Mouse (Mus musculus) ES-E14 (cell line): ENCODE data around the gene Lias. TPM values are rescaled to one million over a fixed set of nuclear protein-coding genes. Genes with fewer than 3 reads are reported as not detected.

Source experiments
- DNase-seq: peaks from one replicate; pipeline ENCODE4 v3.0.0-alpha.2; 2013; ENCODE audit warnings: low read depth, low spot score
- H3K27ac ChIP-seq: 2 replicates; pipeline ENCODE4 v1.5.1; 2012; ENCODE audit warnings: low read depth, mild to moderate bottlenecking, low read length, moderate library complexity, mixed read lengths; ENCODE audit not compliant: poor library complexity, insufficient read depth, severe bottlenecking
- H3K36me3 ChIP-seq: 2 replicates; pipeline ENCODE4 v1.6.1; 2012; ENCODE audit warnings: mild to moderate bottlenecking, low read length, moderate library complexity, mixed read lengths; ENCODE audit not compliant: control insufficient read depth, poor library complexity, insufficient read depth, severe bottlenecking
- H3K4me1 ChIP-seq, 2 experiments: fragments of 150-350 bp in 1 of 2; sonication (generic) in 1 of 2; 2 replicates each; pipeline ENCODE4 v1.6.1; 2012; ENCODE audit warnings: low read length in 2 of 2, mild to moderate bottlenecking in 1 of 2, mixed read lengths in 1 of 2; ENCODE audit not compliant: control insufficient read depth in 2 of 2, insufficient read depth in 2 of 2, poor library complexity in 1 of 2
- H3K4me3 ChIP-seq, 2 experiments: fragments of 150-350 bp in 1 of 2; sonication (generic) in 1 of 2; 2 replicates each; pipeline ENCODE4 v1.5.1; 2012; ENCODE audit warnings: low read length in 2 of 2, low read depth in 1 of 2, mild to moderate bottlenecking in 1 of 2, mixed read lengths in 1 of 2; ENCODE audit not compliant: insufficient read depth in 1 of 2, poor library complexity in 1 of 2, severe bottlenecking in 1 of 2
- H3K9ac ChIP-seq: 2 replicates; pipeline ENCODE4 v1.6.1; 2012; ENCODE audit warnings: low read depth, mild to moderate bottlenecking, low read length, mixed read lengths; ENCODE audit not compliant: poor library complexity, insufficient read depth, severe bottlenecking
- H3K9me3 ChIP-seq: fragments of 150-350 bp; sonication (generic); 2 replicates; pipeline ENCODE4 v1.6.1; 2012; ENCODE audit warnings: low read depth, mild to moderate bottlenecking, low read length; ENCODE audit not compliant: control insufficient read depth, insufficient read depth
- CHD2 ChIP-seq: IDR thresholded peaks from 2 replicates; pipeline ENCODE4 v1.6.1; 2014; ENCODE audit warnings: mild to moderate bottlenecking, low read depth, low read length, inconsistent platforms
- HCFC1 ChIP-seq: IDR thresholded peaks from 2 replicates; pipeline ENCODE4 v1.6.1; 2012; ENCODE audit warnings: low read length, inconsistent platforms, borderline replicate concordance; ENCODE audit not compliant: insufficient read depth
- MAFK ChIP-seq: IDR thresholded peaks from 2 replicates; pipeline ENCODE4 v1.6.1; 2014; ENCODE audit warnings: mild to moderate bottlenecking, low read depth, low read length, inconsistent platforms; ENCODE audit not compliant: insufficient read depth
- ZC3H11A ChIP-seq: IDR thresholded peaks from 2 replicates; pipeline ENCODE4 v1.6.1; 2012; ENCODE audit warnings: low read depth, mild to moderate bottlenecking, inconsistent platforms, low read length, borderline replicate concordance
- ZNF384 ChIP-seq: IDR thresholded peaks from 2 replicates; pipeline ENCODE4 v1.6.1; 2012; ENCODE audit warnings: low read depth, low read length, inconsistent platforms
- in situ Hi-C, 2 experiments: fragments of 600-800 bp; cut with MboI; formaldehyde crosslinking; loops; one replicate each; pipeline ENCODE4 v1.15.1; 2025; ENCODE audit warnings: low sequenced_read_pairs in 2 of 2, inconsistent platforms in 1 of 2; ENCODE audit not compliant: unreplicated experiment in 2 of 2
- total RNA-seq: library from RNA; depleted of rRNA; stranded (reverse); fragments of 300-350 nt; gene quantifications from 2 replicates; pipeline ENCODE4 v1.2.3, GENCODE M21; 2012

The Lias gene
- total RNA-seq, 1 experiment, result 52.8 TPM

- no peak for TF ChIP-seq ZC3H11A
- TF ChIP-seq HCFC1, result no peak
- Histone ChIP-seq H3K36me3 (peaks cover 6% of the 10 kb centered on the region; the same call in 1 of the 2 replicates), H3K9ac (no peak overlapping the region), H3K9me3 (no peaks in the 10 kb centered on the region), H3K27ac (no peak overlapping the region), H3K4me1 (0 out of 4 replicates have a peak, but pooled peaks cover 0 to 3% of the 10 kb centered on the region in 2 experiments), H3K4me3 (no peak overlapping the region)
- in situ Hi-C loops, result no loop called here
- no peak for DNase-seq
Observed at GRCm38 (mm10) chr5:65419136-65419535, 27.8 kb downstream of the Lias start.

DNA sequence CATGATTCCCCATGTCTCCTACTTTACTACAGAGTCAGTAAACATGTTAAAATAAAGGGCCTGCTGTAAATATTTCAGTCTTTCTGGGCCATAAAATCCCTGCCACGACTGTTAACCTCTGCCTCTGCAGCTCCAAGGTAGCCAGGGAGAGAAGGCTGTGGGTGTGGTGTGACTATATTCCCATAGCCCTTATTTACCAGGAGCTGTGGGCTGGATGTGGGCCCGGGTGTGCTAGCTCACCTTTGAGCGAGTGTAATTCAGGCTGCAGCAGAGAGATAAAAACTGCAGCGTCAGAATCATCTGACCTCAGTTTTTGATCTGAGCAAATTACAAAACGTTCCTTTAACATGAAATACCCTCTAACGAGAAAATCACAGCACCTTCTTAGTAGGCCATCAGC, 29.5 kb downstream of the Lias start:
- no peak overlapping the region for H3K4me3 ChIP-seq
- H3K9ac ChIP-seq, result no peak overlapping the region
- in situ Hi-C loops, result no loop called here
- no peak overlapping the region for H3K27ac ChIP-seq
- no peak for DNase-seq
- TF ChIP-seq MAFK (no peak), CHD2 (no peak), HCFC1 (no peak), ZC3H11A (no peak), ZNF384 (no peak)
- H3K4me1 ChIP-seq, result 0 out of 4 replicates have a peak, but pooled peaks cover 0 to 3% of the 10 kb centered on the region in 2 experiments
- no peaks in the 10 kb centered on the region for H3K9me3 ChIP-seq
- peaks cover 6% of the 10 kb centered on the region; the same call in 1 of the 2 replicates for H3K36me3 ChIP-seq

DNA sequence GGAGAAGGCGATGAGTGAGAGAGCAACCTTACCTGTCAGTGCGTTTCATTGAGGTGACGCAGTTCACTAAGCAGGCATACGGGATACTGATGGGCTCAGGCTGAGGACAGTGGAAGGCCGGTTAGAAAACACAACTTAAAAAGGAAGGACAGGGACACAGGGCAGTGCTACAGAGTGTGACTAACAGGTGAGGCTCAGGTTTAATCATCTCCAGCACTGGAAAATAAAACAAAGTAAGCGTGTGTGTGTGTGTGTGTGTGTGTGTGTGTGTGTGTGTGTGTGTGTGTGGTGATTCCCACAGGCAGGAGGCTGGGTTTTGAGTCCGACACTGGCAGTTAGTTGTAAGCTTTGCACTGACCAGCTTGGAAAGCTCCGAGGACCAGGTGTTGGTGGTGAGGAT, 31.5 kb downstream of the Lias start:
- TF ChIP-seq MAFK, result no peak
- TF ChIP-seq ZNF384, result no peak
- TF ChIP-seq HCFC1, result no peak
- TF ChIP-seq ZC3H11A, result no peak
- TF ChIP-seq CHD2, result no peak
- no peak for DNase-seq
- H3K4me3 ChIP-seq, result no peak overlapping the region
- no peaks in the 10 kb centered on the region for H3K4me1 ChIP-seq
- H3K9ac ChIP-seq, result no peak overlapping the region
- H3K9me3 ChIP-seq, result no peaks in the 10 kb centered on the region
- in situ Hi-C loops, result no loop called here
- no peak overlapping the region for H3K27ac ChIP-seq
- H3K36me3 ChIP-seq, result peaks cover 3% of the 10 kb centered on the region; the same call in 1 of the 2 replicates

DNA sequence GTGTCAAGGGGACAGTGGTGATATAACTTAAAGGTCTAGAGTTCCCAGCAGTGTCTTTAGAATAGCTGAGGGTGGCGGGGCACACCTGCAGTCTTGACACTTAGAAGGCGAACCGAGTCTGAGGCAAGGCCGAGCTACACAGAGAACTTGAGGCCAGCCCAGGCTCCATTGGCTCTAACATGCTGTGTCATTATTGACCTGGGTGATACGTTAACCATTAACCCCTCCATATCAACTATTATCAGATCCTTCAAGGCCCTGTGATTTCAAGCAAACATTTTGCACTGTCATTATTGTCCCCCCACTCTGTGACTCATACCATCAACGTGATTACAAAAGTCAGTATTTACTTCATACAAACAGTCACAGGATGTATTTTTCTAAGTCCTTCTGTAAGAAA, 32.9 kb downstream of the Lias start:
- peaks cover 0 to 3% of the 10 kb centered on the region in 2 experiments; a peak in 1 of 4 replicates for H3K4me1 ChIP-seq
- H3K9me3 ChIP-seq, result no peaks in the 10 kb centered on the region
- in situ Hi-C loops, result no loop called here
- no peak for DNase-seq
- no peak overlapping the region for H3K4me3 ChIP-seq
- no peak overlapping the region for H3K27ac ChIP-seq
- H3K36me3 ChIP-seq, result peaks cover 3% of the 10 kb centered on the region; the same call in 1 of the 2 replicates
- H3K9ac ChIP-seq, result no peak overlapping the region
- TF ChIP-seq CHD2 (no peak), HCFC1 (no peak), MAFK (no peak), ZC3H11A (no peak), ZNF384 (no peak)

GRCm38 (mm10) chr5:65425251-65425650, 34.0 kb downstream of the Lias start:
- in situ Hi-C loops, result no loop called here

More at GRCm38 (mm10) chr5:65425251-65425650, 34.0 kb downstream of the Lias start:
- Histone ChIP-seq H3K4me3 (no peak overlapping the region), H3K9ac (no peak overlapping the region), H3K27ac (no peak overlapping the region), H3K9me3 (no peaks in the 10 kb centered on the region), H3K4me1 (peaks cover 0 to 5% of the 10 kb centered on the region in 2 experiments; a peak in 1 of 4 replicates), H3K36me3 (peaks cover 3% of the 10 kb centered on the region; the same call in 1 of the 2 replicates)
- TF ChIP-seq HCFC1, result no peak
- no peak for TF ChIP-seq ZC3H11A
- no peak for TF ChIP-seq ZNF384
- no peak for TF ChIP-seq MAFK
- TF ChIP-seq CHD2, result no peak
- no peak for DNase-seq
